Mouse (Mus musculus): ENCODE measurements around the gene Cdk10.

The Cdk10 gene

GRCm38 (mm10) chr8:123271901-123272300 lies 47.3 kb downstream of the Cdk10 start:
- no peak for DNase-seq (ENCODE audit: low spot score)

GRCm38 (mm10) chr8:123274447-123274846 lies 49.8 kb downstream of the Cdk10 start:
- DNase-seq (ENCODE audit: low spot score), result no peak

DNA sequence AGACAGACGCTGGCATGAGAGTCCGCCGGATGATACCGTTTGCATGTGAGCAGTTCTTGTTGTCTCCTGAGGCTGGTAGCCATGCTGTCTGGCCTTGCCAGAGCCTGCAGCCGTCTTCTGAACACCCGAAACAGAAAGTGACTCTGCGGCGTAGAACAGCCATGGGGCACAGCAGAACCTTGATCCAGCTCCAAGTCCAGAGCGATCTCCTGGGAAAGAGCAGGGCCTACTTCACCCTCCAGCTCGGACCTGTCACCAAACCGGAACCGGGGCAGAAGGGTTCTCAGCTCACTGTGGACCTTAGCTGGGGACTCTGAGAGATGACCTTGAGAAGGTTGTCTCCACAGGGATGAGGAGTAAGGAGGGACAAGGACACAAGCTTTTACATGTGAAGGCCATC lies 50.5 kb downstream of the Cdk10 start:
- peak; percentile 28 for DNase-seq (ENCODE audit: low spot score)

DNA sequence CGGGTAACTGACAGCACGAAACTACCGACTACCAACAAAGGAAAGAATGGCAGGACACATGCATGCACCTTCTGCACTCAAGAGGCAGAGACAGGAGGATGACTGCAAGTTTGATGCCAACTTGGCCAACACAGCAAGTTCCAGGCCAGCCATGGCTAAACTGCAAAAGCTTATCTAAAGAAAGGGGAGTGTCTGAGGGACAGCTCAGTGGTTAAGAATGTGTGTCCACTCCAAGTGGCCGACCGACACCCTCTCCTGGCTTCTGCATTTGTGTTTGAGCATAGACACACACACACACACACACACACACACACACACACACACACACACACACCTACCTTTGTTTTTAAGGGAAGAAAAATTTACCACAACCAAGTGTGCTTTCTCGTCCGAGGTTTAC lies 53.8 kb downstream of the Cdk10 start:
- no peak for DNase-seq (ENCODE audit: low spot score)

DNA sequence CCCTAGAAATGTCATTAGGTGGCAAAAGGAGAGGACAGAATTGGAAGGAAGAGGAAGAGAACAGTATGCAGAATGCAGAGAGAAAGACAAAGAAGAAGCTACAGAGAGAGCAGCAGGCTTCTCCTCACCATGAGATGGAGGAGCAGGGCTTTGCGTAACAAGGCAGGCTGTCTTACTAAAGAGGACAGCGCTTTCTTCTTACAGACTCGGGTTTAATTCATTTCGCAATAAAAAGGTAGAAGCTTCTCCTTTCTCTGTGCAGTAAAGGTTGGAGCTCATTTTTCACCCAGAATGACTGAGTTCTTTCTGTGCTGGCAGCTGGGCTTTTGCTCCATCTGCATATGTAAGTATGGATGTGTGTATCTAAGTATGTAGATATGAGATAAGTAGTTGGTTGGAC lies 55.2 kb downstream of the Cdk10 start:
- DNase-seq (ENCODE audit: low spot score), result no peak

- no peak for DNase-seq (ENCODE audit: low spot score)
These were observed 55.9 kb downstream of the Cdk10 start for GRCm38 (mm10) chr8:123280302-123281094.
